Mouse (Mus musculus): ENCODE results near the gene Ncoa7. TPM values are rescaled to one million over a fixed set of nuclear protein-coding genes. Genes with fewer than 3 reads are reported as not detected.

The Ncoa7 gene
- polyA plus RNA-seq, 1 experiment, result 11.7 TPM

- H3K9ac ChIP-seq (ENCODE audit: low read depth, poor library complexity, severe bottlenecking), result no peak overlapping the region
- H3K4me3 ChIP-seq (ENCODE audit: low read depth, low read length), result no peak overlapping the region
- no peaks in the 10 kb centered on the region for H3K9me3 ChIP-seq (replicated peaks; ENCODE audit: control insufficient read depth, insufficient read depth, low read length, poor library complexity, severe bottlenecking)
- H3K27me3 ChIP-seq (ENCODE audit: control insufficient read depth, insufficient read depth, low read length, poor library complexity, severe bottlenecking), result no peaks in the 10 kb centered on the region
- no peak for TF ChIP-seq POLR2A (IDR thresholded peaks at IDR 0.05; ENCODE audit: insufficient read depth, low read length)
- no peak for TF ChIP-seq CTCF (IDR thresholded peaks at IDR 0.05; ENCODE audit: low read depth, low read length)
- no peak for TF ChIP-seq EP300 (IDR thresholded peaks at IDR 0.05; ENCODE audit: insufficient read depth, low read depth, low read length)
- H3K4me1 ChIP-seq (ENCODE audit: control insufficient read depth, insufficient read depth, low read length), result no peaks in the 10 kb centered on the region
- no peaks in the 10 kb centered on the region; the same call in 1 of the 2 replicates for H3K36me3 ChIP-seq (ENCODE audit: control insufficient read depth, insufficient read depth, low read length, poor library complexity, severe bottlenecking)
- H3K27ac ChIP-seq (ENCODE audit: insufficient read depth, low read length), result no peak overlapping the region
Observed at GRCm38 (mm10) chr10:30756064-30756463, 47.1 kb downstream of the Ncoa7 start.

- no peaks in the 10 kb centered on the region for H3K4me1 ChIP-seq (ENCODE audit: control insufficient read depth, insufficient read depth, low read length)
- H3K27ac ChIP-seq (ENCODE audit: insufficient read depth, low read length), result no peak overlapping the region
- H3K4me3 ChIP-seq (ENCODE audit: low read depth, low read length), result no peak overlapping the region
- H3K9ac ChIP-seq (ENCODE audit: low read depth, poor library complexity, severe bottlenecking), result no peak overlapping the region
- TF ChIP-seq CTCF (IDR thresholded peaks at IDR 0.05; ENCODE audit: low read depth, low read length) (no peak), POLR2A (IDR thresholded peaks at IDR 0.05; ENCODE audit: insufficient read depth, low read length) (no peak), EP300 (IDR thresholded peaks at IDR 0.05; ENCODE audit: insufficient read depth, low read depth, low read length) (no peak)
- no peaks in the 10 kb centered on the region for H3K27me3 ChIP-seq (ENCODE audit: control insufficient read depth, insufficient read depth, low read length, poor library complexity, severe bottlenecking)
- no peaks in the 10 kb centered on the region for H3K9me3 ChIP-seq (replicated peaks; ENCODE audit: control insufficient read depth, insufficient read depth, low read length, poor library complexity, severe bottlenecking)
- no peaks in the 10 kb centered on the region; the same call in 1 of the 2 replicates for H3K36me3 ChIP-seq (ENCODE audit: control insufficient read depth, insufficient read depth, low read length, poor library complexity, severe bottlenecking)
Observed at GRCm38 (mm10) chr10:30754825-30755457, 48.2 kb downstream of the Ncoa7 start.

- TF ChIP-seq CTCF (IDR thresholded peaks at IDR 0.05; ENCODE audit: low read depth, low read length) (no peak), POLR2A (IDR thresholded peaks at IDR 0.05; ENCODE audit: insufficient read depth, low read length) (no peak), EP300 (IDR thresholded peaks at IDR 0.05; ENCODE audit: insufficient read depth, low read depth, low read length) (no peak)
- Histone ChIP-seq H3K27ac (ENCODE audit: insufficient read depth, low read length) (no peak overlapping the region), H3K9me3 (replicated peaks; ENCODE audit: control insufficient read depth, insufficient read depth, low read length, poor library complexity, severe bottlenecking) (no peaks in the 10 kb centered on the region), H3K27me3 (ENCODE audit: control insufficient read depth, insufficient read depth, low read length, poor library complexity, severe bottlenecking) (no peaks in the 10 kb centered on the region), H3K9ac (ENCODE audit: low read depth, poor library complexity, severe bottlenecking) (no peak overlapping the region), H3K4me3 (ENCODE audit: low read depth, low read length) (no peak overlapping the region), H3K4me1 (ENCODE audit: control insufficient read depth, insufficient read depth, low read length) (no peaks in the 10 kb centered on the region), H3K36me3 (ENCODE audit: control insufficient read depth, insufficient read depth, low read length, poor library complexity, severe bottlenecking) (no peaks in the 10 kb centered on the region; the same call in 1 of the 2 replicates)
Observed at GRCm38 (mm10) chr10:30754082-30754481, 49.0 kb downstream of the Ncoa7 start.

GRCm38 (mm10) chr10:30752485-30752884 lies 50.6 kb downstream of the Ncoa7 start:
- Histone ChIP-seq H3K9ac (ENCODE audit: low read depth, poor library complexity, severe bottlenecking) (no peak overlapping the region), H3K27me3 (ENCODE audit: control insufficient read depth, insufficient read depth, low read length, poor library complexity, severe bottlenecking) (no peaks in the 10 kb centered on the region), H3K4me3 (ENCODE audit: low read depth, low read length) (no peak overlapping the region), H3K9me3 (replicated peaks; ENCODE audit: control insufficient read depth, insufficient read depth, low read length, poor library complexity, severe bottlenecking) (no peaks in the 10 kb centered on the region), H3K4me1 (ENCODE audit: control insufficient read depth, insufficient read depth, low read length) (no peaks in the 10 kb centered on the region), H3K27ac (ENCODE audit: insufficient read depth, low read length) (no peak overlapping the region), H3K36me3 (ENCODE audit: control insufficient read depth, insufficient read depth, low read length, poor library complexity, severe bottlenecking) (no peaks in the 10 kb centered on the region; the same call in 1 of the 2 replicates)
- TF ChIP-seq EP300 (IDR thresholded peaks at IDR 0.05; ENCODE audit: insufficient read depth, low read depth, low read length) (no peak), CTCF (IDR thresholded peaks at IDR 0.05; ENCODE audit: low read depth, low read length) (no peak), POLR2A (IDR thresholded peaks at IDR 0.05; ENCODE audit: insufficient read depth, low read length) (no peak)

GRCm38 (mm10) chr10:30751586-30751985 lies 51.5 kb downstream of the Ncoa7 start:
- Histone ChIP-seq H3K9ac (ENCODE audit: low read depth, poor library complexity, severe bottlenecking) (no peak overlapping the region), H3K27ac (ENCODE audit: insufficient read depth, low read length) (no peak overlapping the region), H3K27me3 (ENCODE audit: control insufficient read depth, insufficient read depth, low read length, poor library complexity, severe bottlenecking) (no peaks in the 10 kb centered on the region), H3K9me3 (replicated peaks; ENCODE audit: control insufficient read depth, insufficient read depth, low read length, poor library complexity, severe bottlenecking) (no peaks in the 10 kb centered on the region), H3K36me3 (ENCODE audit: control insufficient read depth, insufficient read depth, low read length, poor library complexity, severe bottlenecking) (no peaks in the 10 kb centered on the region; the same call in 1 of the 2 replicates), H3K4me1 (ENCODE audit: control insufficient read depth, insufficient read depth, low read length) (no peaks in the 10 kb centered on the region), H3K4me3 (ENCODE audit: low read depth, low read length) (no peak overlapping the region)
- no peak for TF ChIP-seq EP300 (IDR thresholded peaks at IDR 0.05; ENCODE audit: insufficient read depth, low read depth, low read length)
- no peak for TF ChIP-seq CTCF (IDR thresholded peaks at IDR 0.05; ENCODE audit: low read depth, low read length)
- TF ChIP-seq POLR2A (IDR thresholded peaks at IDR 0.05; ENCODE audit: insufficient read depth, low read length), result no peak

- Histone ChIP-seq H3K9ac (ENCODE audit: low read depth, poor library complexity, severe bottlenecking) (no peak overlapping the region), H3K27ac (ENCODE audit: insufficient read depth, low read length) (no peak overlapping the region), H3K4me3 (ENCODE audit: low read depth, low read length) (no peak overlapping the region), H3K4me1 (ENCODE audit: control insufficient read depth, insufficient read depth, low read length) (peaks cover 1% of the 10 kb centered on the region), H3K9me3 (replicated peaks; ENCODE audit: control insufficient read depth, insufficient read depth, low read length, poor library complexity, severe bottlenecking) (no peaks in the 10 kb centered on the region), H3K36me3 (ENCODE audit: control insufficient read depth, insufficient read depth, low read length, poor library complexity, severe bottlenecking) (no peaks in the 10 kb centered on the region; the same call in 1 of the 2 replicates), H3K27me3 (ENCODE audit: control insufficient read depth, insufficient read depth, low read length, poor library complexity, severe bottlenecking) (no peaks in the 10 kb centered on the region)
- TF ChIP-seq EP300 (IDR thresholded peaks at IDR 0.05; ENCODE audit: insufficient read depth, low read depth, low read length) (no peak), CTCF (IDR thresholded peaks at IDR 0.05; ENCODE audit: low read depth, low read length) (no peak), POLR2A (IDR thresholded peaks at IDR 0.05; ENCODE audit: insufficient read depth, low read length) (no peak)
Observed at GRCm38 (mm10) chr10:30749807-30750206, 53.3 kb downstream of the Ncoa7 start.
